In the genomic region with DNA sequence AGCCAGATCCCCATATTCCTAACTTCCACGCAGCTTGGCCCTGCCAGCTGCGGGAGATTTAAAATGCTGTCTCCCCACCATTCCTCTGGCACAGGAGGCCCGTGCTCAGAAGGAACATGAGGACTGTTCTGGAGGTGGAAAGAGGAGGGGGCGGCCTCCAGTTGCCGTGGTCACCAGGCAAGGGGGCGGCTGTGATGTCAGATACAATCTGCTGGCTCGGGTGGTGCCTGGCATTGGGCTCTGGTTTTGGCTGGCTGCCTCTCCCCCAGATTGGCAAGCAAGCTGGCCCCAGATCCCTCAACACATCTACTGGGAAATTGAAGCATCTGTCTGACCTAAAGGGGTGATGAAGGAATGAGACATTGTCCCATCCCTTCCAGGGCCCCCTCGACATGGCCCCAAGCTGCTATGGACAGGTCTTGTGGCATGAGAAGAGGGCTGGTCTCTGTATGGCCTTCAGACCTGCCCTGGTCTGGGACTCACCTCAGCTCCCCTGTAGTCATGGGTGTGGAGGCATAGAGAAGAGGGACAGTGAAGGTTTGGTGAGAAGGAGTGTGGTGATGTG, we compare ENCODE assay signal across 8 mouse cellular contexts. TPM values are rescaled to one million over a fixed set of nuclear protein-coding genes. Genes with fewer than 3 reads are reported as not detected.
DNase-seq lines count a peak whose midpoint lies in the region; ATAC-seq and TF ChIP-seq lines count a peak whose summit lies in the region.

No protein-coding gene starts in this region.

- peak overlapping the region; percentile 73 for H3K4me2 ChIP-seq in hindbrain, embryonic 14.5 days (replicated peaks)

- H3K9ac ChIP-seq in hindbrain, embryonic 14.5 days: no peak overlapping the region

- H3K27ac ChIP-seq in testis, adult 2 months (ENCODE audit: control insufficient read depth, insufficient read depth, low read depth, low read length): 0 out of 2 replicates have a peak overlapping the region, but pooled peaks have one; percentile 40
- H3K27ac ChIP-seq in hindbrain, embryonic 14.5 days: 0 out of 2 replicates have a peak overlapping the region, but pooled peaks have one; percentile 32
- no peak overlapping the region for H3K27ac ChIP-seq in limb, embryonic 10.5 days

- DNase-seq in testis, postnatal 10 days (ENCODE audit: low spot score): no peak
- DNase-seq in hindbrain, embryonic 14.5 days (ENCODE audit: low spot score): peak; percentile 55
- no peak for DNase-seq in limb, embryonic 10.5 days (ENCODE audit: low spot score)
- DNase-seq in telencephalon, adult 2 months (ENCODE audit: low read depth, low spot score): peak; percentile 86
- DNase-seq in yolk sac, embryonic 10.5 days (ENCODE audit: low spot score): no peak
- no peak for DNase-seq in ovary, postnatal 10 days (ENCODE audit: low spot score)
- DNase-seq in kidney, postnatal 10 days: no peak

- no peak overlapping the region for H3K4me3 ChIP-seq in testis, adult 2 months (ENCODE audit: control insufficient read depth, low read depth, low read length)
- H3K4me3 ChIP-seq in hindbrain, embryonic 14.5 days (replicated peaks; ENCODE audit: low read length): no peak overlapping the region
- 0 out of 2 replicates have a peak overlapping the region, but pooled peaks have one; percentile 92 for H3K4me3 ChIP-seq in limb, embryonic 10.5 days

- no peaks in the 10 kb centered on the region for H3K9me3 ChIP-seq in hindbrain, embryonic 14.5 days (ENCODE audit: control insufficient read depth, low read length)
- no peaks in the 10 kb centered on the region for H3K9me3 ChIP-seq in limb, embryonic 10.5 days (replicated peaks)

- H3K4me1 ChIP-seq in testis, adult 2 months (ENCODE audit: control insufficient read depth, insufficient read depth, low read length): peaks cover 33% of the 10 kb centered on the region
- H3K4me1 ChIP-seq in hindbrain, embryonic 14.5 days (replicated peaks; ENCODE audit: control insufficient read depth, insufficient read depth, low read length): peaks cover 27% of the 10 kb centered on the region
- H3K4me1 ChIP-seq in limb, embryonic 10.5 days: peaks cover 34% of the 10 kb centered on the region

- no peak for TF ChIP-seq CTCF in testis, adult 2 months (IDR thresholded peaks at IDR 0.05; ENCODE audit: control insufficient read depth, insufficient read depth, insufficient replicate concordance, low read depth, low read length)

- ATAC-seq in hindbrain, embryonic 14.5 days (ENCODE audit: low FRiP score): no peak

- WGBS in hindbrain, embryonic 14.5 days: 29% methylated on average over 8 of the region's 8 CpGs
- 51% methylated on average over 8 of the region's 8 CpGs for WGBS in limb, embryonic 10.5 days

- no peaks in the 10 kb centered on the region for H3K36me3 ChIP-seq in testis, adult 2 months (ENCODE audit: control insufficient read depth, insufficient read depth, low read length)
- no peaks in the 10 kb centered on the region; the same call in 1 of the 2 replicates for H3K36me3 ChIP-seq in hindbrain, embryonic 14.5 days (replicated peaks; ENCODE audit: control insufficient read depth, insufficient read depth)
- peaks cover 15% of the 10 kb centered on the region for H3K36me3 ChIP-seq in limb, embryonic 10.5 days

- no peaks in the 10 kb centered on the region for H3K27me3 ChIP-seq in testis, adult 2 months (ENCODE audit: control insufficient read depth, insufficient read depth, low read length)
- no peaks in the 10 kb centered on the region for H3K27me3 ChIP-seq in hindbrain, embryonic 14.5 days (ENCODE audit: control insufficient read depth, insufficient read depth, low read length)
- H3K27me3 ChIP-seq in limb, embryonic 10.5 days (ENCODE audit: low read depth, poor library complexity, severe bottlenecking): 0 out of 2 replicates have a peak, but pooled peaks cover 16% of the 10 kb centered on the region

- TF ChIP-seq POLR2A in testis, adult 2 months (IDR thresholded peaks at IDR 0.05; ENCODE audit: control insufficient read depth, low read depth, low read length): no peak

RNA-seq across cellular contexts. Expression of a gene that starts 16.3 kb away (rescaled TPM):
- 8.8 and 9.7 TPM in 2 replicates for polyA plus RNA-seq in testis, adult 2 months (2012; rRNA removed)
- polyA plus RNA-seq in hindbrain, embryonic 14.5 days (2014; fragmentation: Nextera tagmentation; extraction: Ambion mirVana): 10.0 and 10.9 TPM in 2 replicates
- 9.5 and 13.3 TPM in 2 replicates for polyA plus RNA-seq in limb, embryonic 10.5 days (2016; fragmentation: Nextera tagmentation; extraction: Ambion mirVana)

RNA-seq across cellular contexts. Expression of a gene that starts 27.1 kb away (rescaled TPM):
- polyA plus RNA-seq in testis, adult 2 months (2012; rRNA removed): 1.2 and 1.5 TPM in 2 replicates
- polyA plus RNA-seq in hindbrain, embryonic 14.5 days (2014; fragmentation: Nextera tagmentation; extraction: Ambion mirVana): 0.94 and 0.95 TPM in 2 replicates
- 0.67 and 0.75 TPM in 2 replicates for polyA plus RNA-seq in limb, embryonic 10.5 days (2016; fragmentation: Nextera tagmentation; extraction: Ambion mirVana)

RNA-seq across cellular contexts. Expression of a gene that starts 49.5 kb away (rescaled TPM):
- polyA plus RNA-seq in testis, adult 2 months (2012; rRNA removed): 7.7 and 8.0 TPM in 2 replicates
- 24.4 and 26.1 TPM in 2 replicates for polyA plus RNA-seq in hindbrain, embryonic 14.5 days (2014; fragmentation: Nextera tagmentation; extraction: Ambion mirVana)
- 52.1 and 54.1 TPM in 2 replicates for polyA plus RNA-seq in limb, embryonic 10.5 days (2016; fragmentation: Nextera tagmentation; extraction: Ambion mirVana)

RNA-seq across cellular contexts. Expression of a gene that starts 50.3 kb away (rescaled TPM):
- 30.2 and 37.6 TPM in 2 replicates for polyA plus RNA-seq in testis, adult 2 months (2012; rRNA removed)
- polyA plus RNA-seq in hindbrain, embryonic 14.5 days (2014; fragmentation: Nextera tagmentation; extraction: Ambion mirVana): 0.90 and 1.0 TPM in 2 replicates
- 0.35 and 0.65 TPM in 2 replicates for polyA plus RNA-seq in limb, embryonic 10.5 days (2016; fragmentation: Nextera tagmentation; extraction: Ambion mirVana)

Comparison
In these comparisons a context has a peak if more than half of its experiments do, and no peak if none do; other contexts are left out.
1. DNase-seq: peak in hindbrain, embryonic 14.5 days (single experiment) and telencephalon, adult 2 months (single experiment); none in testis, postnatal 10 days (single experiment), limb, embryonic 10.5 days (single experiment), yolk sac, embryonic 10.5 days (single experiment), ovary, postnatal 10 days (single experiment) and kidney, postnatal 10 days (single experiment).